8 mouse cellular contexts compared by ENCODE assay signal in genomic region chr2:30685137-30685860, GRCm38 (mm10).
DNase-seq lines count a peak whose midpoint lies in the region; ATAC-seq and TF ChIP-seq lines count a peak whose summit lies in the region.

No protein-coding gene starts in this region.

- DNase-seq in adrenal gland, postnatal 14 days: peak; percentile 68
- DNase-seq in cerebellum, adult 11-12 months: no peak
- no peak for DNase-seq in cerebellum, adult 8-10 months
- no peak for DNase-seq in frontal cortex, adult 2 months (ENCODE audit: extremely low spot score in 1 of 2, low spot score in 1 of 2)

- peak overlapping the region; percentile 93 for H3K27ac ChIP-seq in forebrain, embryonic 13.5 days
- peak overlapping the region; percentile 86 for H3K27ac ChIP-seq in hindbrain, embryonic 12.5 days
- peak overlapping the region; percentile 57 for H3K27ac ChIP-seq in liver, embryonic 12.5 days
- H3K27ac ChIP-seq in olfactory bulb, adult 2 months (ENCODE audit: insufficient read depth, low read depth, low read length): peak overlapping the region; percentile 58; the same call in 1 of the 2 replicates

- H3K4me2 ChIP-seq in forebrain, embryonic 13.5 days: no peak overlapping the region
- H3K4me2 ChIP-seq in hindbrain, embryonic 12.5 days (replicated peaks): no peak overlapping the region
- H3K4me2 ChIP-seq in liver, embryonic 12.5 days: no peak overlapping the region

- no peaks in the 10 kb centered on the region for H3K36me3 ChIP-seq in forebrain, embryonic 13.5 days (ENCODE audit: poor library complexity, severe bottlenecking)
- H3K36me3 ChIP-seq in hindbrain, embryonic 12.5 days: no peaks in the 10 kb centered on the region
- H3K36me3 ChIP-seq in liver, embryonic 12.5 days: no peaks in the 10 kb centered on the region

- ATAC-seq in forebrain, embryonic 13.5 days: no peak
- no peak for ATAC-seq in hindbrain, embryonic 12.5 days (ENCODE audit: low FRiP score)
- no peak for ATAC-seq in liver, embryonic 12.5 days

- 81% methylated on average over 10 of the region's 10 CpGs for WGBS in forebrain, embryonic 13.5 days
- 79% methylated on average over 10 of the region's 10 CpGs for WGBS in hindbrain, embryonic 12.5 days
- 62% methylated on average over 10 of the region's 10 CpGs for WGBS in liver, embryonic 12.5 days (ENCODE audit: insufficient replicate concordance)
- 51% methylated on average over 10 of the region's 10 CpGs for WGBS in olfactory bulb, adult 2 months

- no peaks in the 10 kb centered on the region for H3K27me3 ChIP-seq in forebrain, embryonic 13.5 days
- H3K27me3 ChIP-seq in hindbrain, embryonic 12.5 days: no peaks in the 10 kb centered on the region
- peaks cover 23% of the 10 kb centered on the region for H3K27me3 ChIP-seq in liver, embryonic 12.5 days (replicated peaks)

- peaks cover 59% of the 10 kb centered on the region for H3K4me1 ChIP-seq in forebrain, embryonic 13.5 days
- H3K4me1 ChIP-seq in hindbrain, embryonic 12.5 days: peaks cover 55% of the 10 kb centered on the region
- H3K4me1 ChIP-seq in liver, embryonic 12.5 days: peaks cover 19% of the 10 kb centered on the region
- peaks cover 36% of the 10 kb centered on the region for H3K4me1 ChIP-seq in olfactory bulb, adult 2 months (ENCODE audit: control insufficient read depth, insufficient read depth, low read length)

- 0 out of 2 replicates have a peak overlapping the region, but pooled peaks have one; percentile 14 for H3K9ac ChIP-seq in forebrain, embryonic 13.5 days
- no peak overlapping the region for H3K9ac ChIP-seq in hindbrain, embryonic 12.5 days
- no peak overlapping the region for H3K9ac ChIP-seq in liver, embryonic 12.5 days

- H3K9me3 ChIP-seq in forebrain, embryonic 13.5 days (replicated peaks): 0 out of 2 replicates have a peak, but pooled peaks cover 1% of the 10 kb centered on the region
- H3K9me3 ChIP-seq in hindbrain, embryonic 12.5 days (replicated peaks): peaks cover 4% of the 10 kb centered on the region; the same call in 1 of the 2 replicates
- H3K9me3 ChIP-seq in liver, embryonic 12.5 days (replicated peaks): no peaks in the 10 kb centered on the region

- no peak for TF ChIP-seq POLR2A in olfactory bulb, adult 2 months (IDR thresholded peaks at IDR 0.05; ENCODE audit: insufficient read depth, low read depth, low read length)

- H3K4me3 ChIP-seq in forebrain, embryonic 13.5 days: no peak overlapping the region
- H3K4me3 ChIP-seq in hindbrain, embryonic 12.5 days: no peak overlapping the region
- no peak overlapping the region for H3K4me3 ChIP-seq in liver, embryonic 12.5 days
- H3K4me3 ChIP-seq in olfactory bulb, adult 2 months (ENCODE audit: insufficient read depth, low read depth, low read length): no peak overlapping the region

- TF ChIP-seq CTCF in olfactory bulb, adult 2 months (IDR thresholded peaks at IDR 0.05; ENCODE audit: insufficient read depth, low read depth, low read length): no peak
